Mouse (Mus musculus): ENCODE results near the gene Ak1. TPM values are rescaled to one million over a fixed set of nuclear protein-coding genes. Genes with fewer than 3 reads are reported as not detected.
A peak's percentile ranks its signal among the peaks of the same experiment; 100 is the strongest.

Ak1 gene
- polyA plus RNA-seq, 3 experiments from 2014 or later: 0.52 TPM; not detected in 2

GRCm38 (mm10) chr2:32628729-32629128, 7.2 kb downstream of the Ak1 start:
- no peak for ATAC-seq

GRCm38 (mm10) chr2:32629276-32629976, 7.9 kb downstream of the Ak1 start:
- no peak for ATAC-seq

- ATAC-seq: no peak
These were observed 8.5 kb downstream of the Ak1 start for GRCm38 (mm10) chr2:32630036-32630435.

- no peak for ATAC-seq
These were observed 9.5 kb downstream of the Ak1 start for GRCm38 (mm10) chr2:32631046-32631445.

- ATAC-seq: peak; percentile 61
These were observed 10.3 kb downstream of the Ak1 start for GRCm38 (mm10) chr2:32631737-32632394.

- no peak for ATAC-seq
These were observed 12.1 kb downstream of the Ak1 start for GRCm38 (mm10) chr2:32633660-32634059.

GRCm38 (mm10) chr2:32634277-32635105, 12.9 kb downstream of the Ak1 start:
- no peak for ATAC-seq

GRCm38 (mm10) chr2:32636617-32637016, 15.1 kb downstream of the Ak1 start:
- ATAC-seq: no peak

- no peak for ATAC-seq
These were observed 16.3 kb downstream of the Ak1 start for GRCm38 (mm10) chr2:32637778-32638281.

GRCm38 (mm10) chr2:32639632-32640031, 18.1 kb downstream of the Ak1 start:
- no peak for ATAC-seq

- ATAC-seq: no peak
These were observed 19.0 kb downstream of the Ak1 start for GRCm38 (mm10) chr2:32640550-32641051.

- ATAC-seq: no peak
These were observed 20.3 kb downstream of the Ak1 start for GRCm38 (mm10) chr2:32641810-32642209.

GRCm38 (mm10) chr2:32642813-32643212, 21.3 kb downstream of the Ak1 start:
- ATAC-seq: no peak

GRCm38 (mm10) chr2:32644083-32644482, 22.5 kb downstream of the Ak1 start:
- ATAC-seq: no peak

GRCm38 (mm10) chr2:32644799-32645475, 23.4 kb downstream of the Ak1 start:
- no peak for ATAC-seq

GRCm38 (mm10) chr2:32645647-32646046, 24.1 kb downstream of the Ak1 start:
- no peak for ATAC-seq

GRCm38 (mm10) chr2:32646379-32647056, 25.0 kb downstream of the Ak1 start, which contains the start of gene Eng:
Gene Eng (plus strand): TSS chr2:32646595.
- no peak for ATAC-seq

- ATAC-seq: no peak
These were observed 25.8 kb downstream of the Ak1 start for GRCm38 (mm10) chr2:32647366-32647765.

- no peak for ATAC-seq
These were observed 32.2 kb downstream of the Ak1 start for GRCm38 (mm10) chr2:32653764-32654163.

GRCm38 (mm10) chr2:32654743-32655393, 33.3 kb downstream of the Ak1 start:
- ATAC-seq: no peak

GRCm38 (mm10) chr2:32655394-32655744, 33.8 kb downstream of the Ak1 start:
- ATAC-seq: no peak
